Mouse (Mus musculus) embryonic fibroblast, embryonic 13.5 days (primary cell): ENCODE measurements around the gene Klrc2.
"Not testable (repeated sequence)": the region's sequence is repeated elsewhere in the genome, so short reads cannot be mapped to it uniquely, and the experiment has no call there.

Experiments
- CTCF ChIP-seq: IDR thresholded peaks from 2 replicates; pipeline ENCODE4 v1.5.1; 2011; ENCODE audit warnings: mild to moderate bottlenecking, control low read depth, low read length, moderate library complexity, borderline replicate concordance; ENCODE audit not compliant: insufficient read depth
- POLR2A ChIP-seq: IDR thresholded peaks from 2 replicates; pipeline ENCODE4 v1.6.1; 2011; ENCODE audit warnings: low read depth, mild to moderate bottlenecking, control low read depth, low read length, moderate library complexity

- not testable (repeated sequence) for TF ChIP-seq CTCF, POLR2A
Measured at GRCm38 (mm10) chr6:129660589-129660988, at the start of gene Klrc2.
